In genomic region chr7:132377913-132378312, GRCm38 (mm10) we compare ENCODE assay signal across 13 mouse cellular contexts.
A peak's percentile ranks its signal among the peaks of the same experiment; 100 is the strongest.
DNase-seq lines count a peak whose midpoint lies in the region.
"Had no signal": no experiment of that assay in that cellular context is flagged by ENCODE, and none has a peak within 500 bp of the region (broad histone marks: within the 10 kb centered on the region; RNA-seq: fewer than 3 reads in every experiment).

No protein-coding gene starts in this region.

- intact Hi-C loops in left cerebral cortex, postnatal 4 days (cut with DNase I), result no loop called here
- intact Hi-C loops in left cerebral cortex, postnatal 14 days (cut with DNase I), result no loop called here

- DNase-seq in cerebellum, adult 18-20 months, result peak; percentile 27
- no peak for DNase-seq in cerebellum, adult 11 months
- peak; percentile 54 for DNase-seq in left cerebral cortex, postnatal 4 days
- DNase-seq in left cerebral cortex, postnatal 14 days (ENCODE audit: low spot score in 2 of 2), result no peak
- DNase-seq in cerebellum, postnatal 25 days, result peak; percentile 33 to 54
- DNase-seq in retina, postnatal 1 day, result peak; percentile 55
- DNase-seq in thymus, postnatal 10 days (ENCODE audit: low spot score in 2 of 2), result no peak
- DNase-seq in lung, postnatal 10 days, result no peak
- DNase-seq: adrenal gland, postnatal 14 days; gastrocnemius, postnatal 36 days; lung, adult 2 months; right cerebral cortex, postnatal 25 days; thymus, postnatal 25 days had no signal

Comparison
In these comparisons a context has a peak if more than half of its experiments do, and no peak if none do; other contexts are left out.
1. DNase-seq: peak in cerebellum, adult 18-20 months (2 of 2), left cerebral cortex, postnatal 4 days (single experiment), cerebellum, postnatal 25 days (2 of 2) and retina, postnatal 1 day (single experiment); none in cerebellum, adult 11 months (single experiment), left cerebral cortex, postnatal 14 days (0 of 2), thymus, postnatal 10 days (0 of 2) and lung, postnatal 10 days (single experiment).